Mouse (Mus musculus): ENCODE measurements around the gene Gm36864.

GRCm38 (mm10) chr7:44244080-44244479, 8.1 kb downstream of the Gm36864 start:
- no peak for TF ChIP-seq TAL1 (IDR thresholded peaks at IDR 0.05; ENCODE audit: low read length)
- no peak for TF ChIP-seq GATA1 (IDR thresholded peaks at IDR 0.05; ENCODE audit: low read length)
